Mouse (Mus musculus) gastrocnemius, postnatal 14 days (tissue): Measurements from ENCODE around the gene Il22ra2. TPM values are rescaled to one million over a fixed set of nuclear protein-coding genes. Genes with fewer than 3 reads are reported as not detected.

ENCODE experiments used
- total RNA-seq, 2 experiments: library from RNA; stranded (reverse); gene quantifications; 2 replicates each; pipeline ENCODE4 v1.2.3; 2021

Gene Il22ra2
- total RNA-seq, 2 experiments from 2014 or later = not detected

Other genes starting within 250 kb of the Il22ra2 start
- 10 to 100 TPM; 30.3 to 46.9 TPM for gene Ifngr1, start 30.0 kb upstream of the Il22ra2 start, total RNA-seq
- gene Il20ra, start 90.6 kb downstream of the Il22ra2 start, total RNA-seq = not detected
- not detected for gene Slc35d3, start 229.5 kb downstream of the Il22ra2 start, total RNA-seq